Mouse (Mus musculus) WW6 (cell line): ENCODE results near the gene Snap47.

Source experiments
- DNase-seq: peaks from one replicate; pipeline ENCODE4 v3.0.0-alpha.2; 2013; ENCODE audit warnings: low read depth, low spot score

Snap47 gene

DNA sequence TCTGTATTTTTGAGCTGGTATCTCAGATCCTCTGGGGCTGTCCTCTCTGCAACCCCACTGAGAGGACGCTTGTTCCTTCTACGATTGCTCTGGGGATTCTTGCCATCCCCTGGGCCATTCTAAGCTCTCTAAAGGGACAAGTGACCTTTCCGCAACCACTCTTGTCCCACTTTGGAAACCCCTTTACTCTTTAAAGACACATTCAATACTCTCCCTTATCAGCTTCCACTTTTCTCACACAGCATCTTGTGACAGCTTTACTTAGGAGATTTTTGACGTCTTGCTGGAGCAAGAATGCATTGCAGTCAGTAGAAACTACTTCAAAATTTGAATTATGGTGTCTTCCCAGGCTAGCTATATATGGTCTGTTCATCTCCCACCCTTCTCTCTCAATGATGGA is at the start of gene Snap47:
Snap47 (minus strand) TSS at position 101 of the 400 bp plus-strand sequence.
- no peak for DNase-seq

DNA sequence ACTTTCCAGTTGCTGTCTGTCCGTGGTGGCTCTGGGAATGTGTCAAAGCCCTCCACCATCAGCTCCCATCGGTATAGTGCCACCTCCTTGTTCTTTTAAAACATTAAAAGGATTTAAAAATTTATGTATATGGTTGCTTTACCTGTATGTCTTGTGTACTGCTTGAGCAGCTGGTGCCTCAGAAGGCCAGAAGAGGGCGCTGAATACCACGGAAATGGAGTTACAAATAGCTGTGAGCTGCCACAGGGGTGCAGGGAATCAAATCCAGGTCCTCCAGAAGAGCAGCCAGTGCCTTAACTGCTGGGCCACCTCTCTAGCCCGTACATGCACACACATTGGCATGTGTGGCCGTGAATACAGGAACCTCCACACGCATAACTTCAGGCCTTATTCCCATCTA is 46.8 kb upstream of the Snap47 start:
- DNase-seq: no peak

DNA sequence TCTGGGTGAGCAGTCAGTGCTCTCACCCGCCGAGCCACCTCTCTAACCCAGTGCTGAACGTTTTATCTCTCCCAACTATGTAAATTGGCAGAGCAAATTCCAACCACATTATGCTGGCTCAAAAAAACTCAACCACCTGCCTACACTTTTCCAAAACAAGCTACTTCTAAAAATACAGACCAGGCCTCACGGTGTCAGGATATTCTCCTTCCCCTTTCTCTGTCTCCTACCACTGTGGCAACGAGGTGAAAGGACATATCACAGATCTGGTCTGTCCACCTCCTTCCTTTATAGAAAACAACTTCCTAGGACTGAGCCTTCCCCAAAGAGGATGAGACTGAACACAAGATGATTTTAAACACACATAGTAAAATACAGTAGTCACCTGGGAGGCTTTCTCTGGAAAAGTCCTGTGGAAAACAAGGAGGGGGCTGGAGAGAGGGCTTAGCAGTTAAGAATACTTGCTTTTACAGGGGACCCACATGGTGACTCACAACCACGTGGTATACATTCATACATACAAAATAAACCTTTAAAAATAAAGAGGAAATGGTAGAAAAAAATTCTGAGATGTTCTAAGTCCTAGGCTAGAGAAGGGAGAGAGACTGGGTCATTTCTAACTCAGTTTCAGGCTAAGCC is 45.8 kb upstream of the Snap47 start:
- no peak for DNase-seq

DNA sequence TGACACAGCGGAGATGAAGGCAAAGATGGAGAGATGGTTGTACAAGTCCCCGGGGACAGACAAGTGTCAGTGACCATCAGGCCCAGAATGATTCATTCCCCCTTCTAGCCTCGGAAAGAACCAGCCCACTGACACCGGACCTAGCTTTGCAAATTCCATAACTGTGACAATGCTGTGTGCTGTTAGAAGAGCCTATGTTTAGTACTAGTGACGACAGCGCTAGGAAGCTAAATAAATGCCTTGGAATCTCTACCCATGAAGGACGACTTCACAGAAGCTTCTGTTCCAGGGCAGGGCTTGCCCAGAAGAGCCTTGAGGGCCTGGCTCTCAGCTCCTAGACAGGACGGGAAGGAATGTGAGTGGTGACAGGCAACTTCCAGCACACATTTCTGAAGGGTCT is 35.2 kb upstream of the Snap47 start:
- no peak for DNase-seq

DNA sequence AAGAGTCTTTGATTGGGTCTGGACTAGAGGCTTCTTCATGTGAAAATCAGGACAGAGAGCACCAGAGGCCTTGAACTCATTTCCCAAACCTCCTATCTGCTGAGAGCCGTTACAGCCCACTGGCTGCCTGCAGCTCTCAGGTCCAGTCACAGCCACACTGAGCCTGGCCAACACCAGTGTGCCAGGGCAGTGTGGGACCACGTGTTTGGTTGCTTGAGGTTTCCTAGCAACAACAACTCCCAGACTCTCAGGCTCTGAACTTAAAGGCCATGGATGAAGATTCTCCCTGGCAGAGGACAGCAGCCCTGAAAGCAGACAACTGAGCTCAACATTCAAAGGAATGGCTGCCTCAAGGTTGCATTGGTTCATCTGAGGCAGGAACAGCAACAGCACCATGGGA is 34.7 kb upstream of the Snap47 start:
- no peak for DNase-seq

DNA sequence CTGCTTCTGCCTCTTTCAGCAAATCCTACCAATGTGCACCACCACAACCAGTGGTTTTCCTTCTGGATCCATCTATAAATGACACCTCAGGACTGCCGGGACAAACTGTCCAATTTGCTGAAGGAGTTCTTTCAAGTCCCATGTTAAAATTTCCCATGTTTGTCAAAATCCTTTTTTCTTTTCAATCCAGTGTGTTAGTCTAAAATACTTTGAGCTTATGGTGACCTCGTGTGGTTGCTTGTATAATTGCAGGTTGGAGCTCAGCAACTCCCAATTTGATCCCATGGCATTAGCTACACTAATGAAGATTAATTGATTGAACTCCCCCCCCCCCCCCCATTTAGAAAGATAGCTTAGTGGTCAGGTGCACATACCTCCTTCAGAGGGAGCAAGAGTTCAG is 32.2 kb upstream of the Snap47 start:
- DNase-seq: no peak

DNA sequence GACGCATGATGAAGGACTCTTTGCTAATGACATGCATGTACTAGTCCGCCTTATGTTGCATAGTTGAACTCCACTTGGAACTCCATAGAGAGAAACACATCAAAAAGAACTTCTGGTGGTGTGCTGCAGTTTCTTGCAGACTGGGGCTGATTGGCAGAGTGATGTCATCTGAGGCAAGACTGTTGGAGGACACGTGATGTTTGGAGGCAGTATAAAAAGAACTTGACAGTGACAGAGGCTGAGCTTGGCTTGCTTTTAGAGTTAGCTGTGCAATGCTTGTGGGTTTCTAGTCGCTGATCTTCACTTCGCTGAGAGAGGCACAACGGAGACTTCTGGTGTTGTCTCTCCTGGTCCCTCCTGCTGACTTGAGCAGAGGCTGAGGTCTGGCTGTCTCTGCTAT is 26.3 kb upstream of the Snap47 start:
- DNase-seq: no peak

DNA sequence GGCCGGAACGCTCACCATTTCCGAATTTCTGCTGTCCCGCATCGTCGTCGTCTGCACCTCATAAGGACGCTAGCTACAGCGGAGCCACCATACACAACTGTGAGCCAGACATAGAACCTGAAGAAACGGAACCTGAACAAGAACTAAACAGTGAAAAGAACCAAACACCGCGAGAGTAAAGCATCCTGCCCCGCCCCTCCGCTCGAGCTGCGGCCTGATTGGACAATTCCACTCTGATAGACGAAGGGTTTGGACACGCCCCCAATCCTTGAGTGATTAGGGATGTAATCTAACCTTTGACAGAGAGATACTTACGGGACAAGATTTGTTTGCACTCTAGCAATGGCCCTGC is 21.3 kb upstream of the Snap47 start, which contains the start of gene Zfp867:
Zfp867 (minus strand) TSS at position 149 of the 352 bp plus-strand sequence.
- DNase-seq: peak; percentile 90

DNA sequence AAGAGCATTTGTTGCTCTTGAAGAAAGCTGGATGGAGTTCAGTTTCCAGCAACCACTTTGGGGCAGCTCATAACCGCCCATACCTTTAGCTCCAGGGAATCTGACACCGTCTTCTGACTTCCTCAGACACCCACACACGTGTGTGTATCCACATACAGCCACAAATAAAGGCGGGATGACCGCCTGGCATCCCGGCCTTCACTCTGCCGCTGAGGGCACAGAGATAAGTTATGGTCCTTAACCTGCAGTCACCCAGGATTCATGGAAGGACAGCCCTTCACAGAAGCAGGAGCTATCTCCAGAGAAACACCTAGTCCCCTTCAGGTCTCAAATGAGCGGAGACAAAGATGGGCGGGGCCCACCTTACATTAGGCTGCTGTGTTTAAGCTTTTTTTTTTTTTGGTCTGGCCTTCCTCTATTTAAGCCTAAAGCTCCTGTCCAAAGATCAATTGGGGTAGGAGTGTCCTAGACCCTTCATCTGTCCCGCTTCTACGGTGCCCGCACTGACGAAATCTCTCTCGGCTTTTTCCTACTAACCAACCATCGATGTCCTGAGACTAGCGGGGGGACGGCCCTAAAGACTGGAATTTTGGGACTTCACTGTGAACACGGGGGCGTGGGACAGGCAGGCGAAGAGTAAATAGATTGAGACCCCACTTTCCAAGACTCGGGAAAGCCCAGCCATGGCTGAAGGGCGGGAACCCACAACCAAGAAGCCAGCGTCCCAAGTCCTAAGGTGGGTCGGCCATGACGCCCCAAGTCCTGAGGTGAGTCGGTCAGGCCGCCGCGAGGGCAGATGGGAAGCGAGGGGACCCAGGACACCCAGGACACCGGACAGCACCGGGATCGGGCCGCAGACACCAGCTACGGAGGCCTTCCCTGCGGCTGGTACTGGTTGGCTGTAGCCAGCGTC is 20.7 kb upstream of the Snap47 start:
- no peak for DNase-seq

DNA sequence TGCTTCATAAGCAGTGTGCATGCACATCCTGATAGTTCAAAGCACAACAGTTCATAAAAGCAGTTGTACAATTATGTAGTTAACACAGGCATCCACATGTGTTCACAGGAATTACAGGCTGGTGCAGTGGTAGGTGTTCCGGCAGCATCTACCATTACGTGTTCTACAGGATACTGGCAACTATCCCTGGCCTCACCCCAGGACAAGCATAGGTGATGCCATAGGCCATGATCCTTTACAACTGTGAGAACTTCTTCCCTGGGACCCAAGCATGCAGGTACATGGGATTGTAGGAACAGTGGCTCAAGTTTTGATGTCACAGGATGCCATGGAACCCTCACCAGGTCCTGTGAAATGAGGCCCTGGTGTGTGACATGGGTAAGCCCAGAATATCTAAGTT is 9.5 kb upstream of the Snap47 start:
- DNase-seq: no peak

DNA sequence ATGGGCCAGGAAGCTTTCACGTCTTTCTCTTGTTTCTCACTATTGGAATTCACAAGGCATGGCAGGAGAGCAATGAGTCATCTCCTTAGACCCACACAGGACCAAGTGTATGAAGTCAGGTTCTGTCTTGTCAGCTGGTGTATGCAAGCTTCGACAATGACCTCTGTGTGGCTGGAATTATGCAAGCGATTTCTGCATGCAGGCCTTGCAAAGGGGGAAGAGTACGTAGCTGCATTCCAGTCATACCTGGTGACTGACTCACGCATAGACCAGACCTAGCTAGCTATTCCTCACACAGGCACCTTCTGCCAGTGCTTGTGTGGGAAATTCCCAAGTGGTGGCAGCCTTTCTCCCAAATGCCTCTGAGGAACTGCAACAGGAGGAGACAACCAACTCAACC is 8.0 kb upstream of the Snap47 start:
- peak; percentile 34 for DNase-seq

DNA sequence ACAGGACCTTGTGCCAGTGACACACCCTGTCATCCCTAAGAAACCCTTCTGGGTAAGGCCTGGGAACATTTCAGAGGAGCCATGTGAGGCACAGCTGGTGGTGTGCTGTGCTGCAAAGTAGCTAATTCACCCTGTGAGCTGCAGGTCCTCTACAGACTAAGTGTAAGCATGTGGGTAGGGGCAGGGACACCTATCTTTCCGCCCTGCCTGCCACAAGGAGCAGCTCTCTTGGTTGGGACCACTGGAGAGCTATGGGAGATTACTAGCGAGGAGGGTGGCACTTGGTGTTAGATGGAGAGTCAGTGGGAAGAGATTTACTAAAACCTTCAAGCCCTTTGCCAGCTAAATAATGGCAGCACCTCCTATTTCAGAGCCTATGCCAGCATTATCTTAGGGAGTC is 5.9 kb upstream of the Snap47 start:
- DNase-seq: no peak

DNA sequence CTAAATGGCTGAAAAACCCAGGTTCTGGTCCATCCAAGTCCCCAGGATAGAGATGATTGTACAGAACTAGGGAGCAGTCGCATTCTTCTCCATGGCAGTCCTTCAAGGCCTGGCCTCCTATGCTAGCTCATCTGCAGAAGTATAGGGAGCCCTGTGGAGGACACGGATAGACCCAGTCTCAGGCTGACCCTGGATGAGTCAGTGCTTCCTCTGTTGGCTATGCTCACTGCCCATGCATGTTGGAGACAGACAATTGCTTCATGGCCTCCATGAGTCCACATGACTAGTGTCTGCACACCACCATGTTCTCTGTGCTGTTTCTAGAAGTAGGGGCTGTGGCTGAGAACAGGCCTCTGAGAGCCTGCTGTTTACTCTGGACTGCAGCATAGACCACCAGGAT is 5.4 kb upstream of the Snap47 start:
- no peak for DNase-seq

DNA sequence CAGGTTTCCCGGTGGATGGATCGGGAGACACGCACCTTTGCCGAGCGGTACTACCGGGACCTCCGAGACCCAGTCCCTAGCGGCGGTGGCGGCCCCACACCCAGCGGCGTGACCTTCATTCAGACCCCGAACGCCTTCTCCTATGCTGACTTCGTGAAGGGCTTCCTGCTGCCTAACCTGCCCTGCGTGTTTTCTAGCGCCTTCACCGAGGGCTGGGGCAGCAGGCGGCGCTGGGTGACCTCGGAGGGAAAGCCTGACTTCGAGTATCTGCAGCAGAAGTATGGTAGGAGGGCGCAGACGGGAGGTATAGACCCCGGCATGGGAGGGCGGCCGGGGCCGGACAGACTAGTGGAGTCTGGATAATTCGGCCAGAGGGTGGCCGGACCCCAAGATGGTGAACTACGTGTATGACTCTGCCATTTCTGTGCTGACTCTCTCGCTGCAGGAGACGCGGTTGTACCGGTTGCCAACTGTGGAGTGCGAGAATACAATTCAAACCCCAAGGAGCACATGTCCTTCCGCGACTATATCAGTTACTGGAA is 685 bp downstream of the Snap47 start:
- no peak for DNase-seq

DNA sequence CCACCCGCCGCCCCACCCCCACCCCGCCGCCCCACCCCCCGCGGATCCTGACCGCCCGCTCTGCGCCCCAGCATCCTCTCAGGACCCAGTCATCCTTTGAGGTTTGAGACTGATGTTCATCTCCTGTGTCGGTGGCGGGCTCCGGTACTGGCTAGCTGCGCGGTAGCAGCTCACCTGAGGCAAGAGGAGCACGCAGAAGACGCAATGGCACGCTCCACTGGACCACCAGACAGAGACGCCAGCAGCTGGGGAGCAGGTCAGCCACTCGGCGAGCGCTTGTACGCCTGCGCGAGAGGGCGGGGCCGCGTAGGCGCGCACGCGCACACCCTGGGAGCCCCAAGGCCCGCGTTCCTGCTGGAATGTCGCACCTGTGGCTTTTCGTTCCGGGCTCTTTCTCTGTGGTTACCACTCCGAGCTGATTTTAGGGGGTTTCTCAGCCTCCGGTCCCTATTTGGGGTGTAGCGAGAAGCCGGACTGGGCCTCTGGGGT is 1.2 kb downstream of the Snap47 start, which contains the start of gene Jmjd4:
Jmjd4 (plus strand) TSS at position 305 of the 489 bp plus-strand sequence.
- peak; percentile 94 for DNase-seq

DNA sequence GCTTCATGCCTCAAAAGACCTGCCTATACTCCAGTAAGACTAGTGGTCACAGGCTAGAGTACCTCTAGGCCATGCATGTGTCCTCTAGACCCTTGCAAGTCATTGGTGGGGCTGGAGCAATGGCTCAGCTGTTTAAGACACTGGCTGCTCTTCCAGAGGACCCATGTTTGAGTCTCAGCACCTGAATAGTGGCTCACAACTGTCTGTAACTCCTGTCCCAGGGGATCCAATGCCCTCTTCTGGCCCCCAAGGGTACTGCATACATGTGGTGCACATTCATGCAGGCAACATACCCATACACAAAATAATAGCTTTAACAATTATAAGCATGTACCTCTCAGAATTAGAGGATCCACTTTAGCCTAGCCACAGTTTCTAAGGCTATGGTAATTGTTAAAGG is 7.9 kb downstream of the Snap47 start:
- DNase-seq: no peak

DNA sequence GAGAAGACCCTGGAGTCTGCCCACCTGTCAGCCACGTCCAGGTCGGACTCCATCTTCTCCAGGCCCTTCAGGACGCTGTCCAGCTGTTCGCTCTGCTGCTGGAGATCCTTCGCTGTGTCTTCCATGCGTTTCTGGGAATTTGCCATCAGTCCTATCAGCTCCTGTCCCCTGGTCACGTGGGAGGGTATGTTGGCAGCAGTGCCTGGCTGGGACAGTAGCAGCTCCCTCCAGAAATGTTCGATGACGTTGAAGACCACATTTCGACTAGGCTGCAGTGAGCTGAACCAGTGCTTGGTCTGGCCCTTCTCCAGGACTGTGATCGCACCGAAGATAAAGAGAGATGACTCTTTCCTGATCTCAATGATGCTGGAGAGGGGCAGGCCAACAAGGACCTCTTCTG is 13.0 kb downstream of the Snap47 start:
- DNase-seq: no peak

DNA sequence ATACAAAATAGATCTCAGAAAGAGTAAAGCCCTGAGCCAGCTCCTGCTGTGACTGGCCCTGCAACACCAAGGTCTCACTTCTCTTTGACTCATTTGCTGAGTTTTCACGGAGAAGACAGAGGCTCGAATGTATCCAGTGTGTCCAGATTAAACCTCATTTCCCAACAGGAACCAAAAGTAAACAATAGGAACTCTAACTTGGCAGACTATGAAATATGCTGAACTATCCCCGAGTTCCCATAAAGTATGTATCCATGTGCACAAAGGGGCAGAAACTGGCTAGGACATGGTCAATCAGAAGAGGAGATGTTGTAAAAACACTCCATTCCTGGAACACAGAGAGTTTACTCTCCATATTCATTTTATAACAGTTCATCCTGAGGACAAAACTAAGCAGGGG is 18.7 kb downstream of the Snap47 start:
- no peak for DNase-seq

DNA sequence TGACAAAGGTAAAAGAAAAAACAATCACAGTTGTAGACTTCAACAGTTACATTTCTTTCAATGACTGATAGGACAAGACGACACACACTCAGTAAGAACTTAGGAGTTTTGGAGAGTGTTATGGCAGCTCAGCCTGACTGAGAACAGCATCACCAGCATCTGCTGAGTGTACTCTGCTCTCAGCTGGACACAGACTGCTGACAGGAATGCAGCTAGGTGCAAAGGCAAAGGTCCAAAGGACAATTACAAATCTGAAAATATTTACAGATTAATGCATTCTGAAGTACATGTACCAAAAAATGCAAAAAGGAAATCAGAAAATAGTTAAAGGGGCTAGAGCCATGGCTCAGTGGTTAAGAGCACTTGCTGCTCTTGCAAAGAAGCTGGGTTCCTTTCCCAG is 21.0 kb downstream of the Snap47 start:
- DNase-seq: no peak

DNA sequence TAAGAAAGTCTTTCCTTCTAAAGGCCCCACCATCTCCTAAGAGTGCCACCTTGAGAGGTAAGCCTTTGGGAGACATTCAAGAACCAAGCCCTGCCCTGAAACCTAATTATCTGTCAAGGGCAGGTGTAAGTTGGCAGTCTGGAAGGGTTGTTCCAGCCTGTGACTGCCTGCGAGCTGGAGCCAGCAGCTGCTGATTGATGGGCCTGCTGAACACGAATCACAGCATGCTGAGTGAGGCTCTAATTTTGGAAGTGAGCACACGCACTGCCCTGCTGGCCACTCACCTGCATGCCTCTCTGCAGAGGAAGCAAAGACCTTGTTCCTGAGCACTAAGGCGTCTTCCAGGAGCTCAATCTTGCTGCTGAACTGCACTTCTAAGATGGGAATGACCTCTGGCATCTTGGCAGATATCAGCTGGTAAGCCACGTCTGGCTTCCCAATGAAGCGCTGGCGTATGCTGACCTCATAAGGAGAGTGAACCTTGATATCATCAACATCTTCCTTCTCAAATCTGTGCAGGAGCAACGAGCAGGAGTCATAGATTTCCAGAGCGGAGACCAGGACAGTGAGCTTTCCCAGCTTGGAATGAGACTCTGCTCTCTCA is 22.8 kb downstream of the Snap47 start:
- DNase-seq: no peak

DNA sequence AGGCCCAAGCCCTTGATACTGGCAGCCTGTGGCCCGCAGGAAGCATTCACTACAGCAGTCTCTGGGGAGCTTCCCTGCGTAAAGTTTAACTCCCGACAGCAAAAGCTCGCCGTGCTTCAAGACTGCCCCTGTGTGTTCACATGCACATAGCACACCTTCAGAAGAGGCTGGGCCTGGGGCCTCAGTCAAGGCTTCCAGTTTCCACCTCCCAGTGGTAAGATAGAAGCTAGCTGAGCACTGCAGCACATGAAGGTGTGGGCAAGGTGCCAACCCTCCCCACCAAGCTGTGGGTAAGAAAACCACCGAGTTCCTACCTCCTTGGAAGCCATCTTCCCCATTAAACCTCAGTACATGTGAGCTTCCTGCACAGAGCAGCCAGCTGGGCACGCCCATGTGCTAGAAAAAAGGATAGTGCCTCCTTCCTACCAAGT is 25.3 kb downstream of the Snap47 start:
- no peak for DNase-seq

DNA sequence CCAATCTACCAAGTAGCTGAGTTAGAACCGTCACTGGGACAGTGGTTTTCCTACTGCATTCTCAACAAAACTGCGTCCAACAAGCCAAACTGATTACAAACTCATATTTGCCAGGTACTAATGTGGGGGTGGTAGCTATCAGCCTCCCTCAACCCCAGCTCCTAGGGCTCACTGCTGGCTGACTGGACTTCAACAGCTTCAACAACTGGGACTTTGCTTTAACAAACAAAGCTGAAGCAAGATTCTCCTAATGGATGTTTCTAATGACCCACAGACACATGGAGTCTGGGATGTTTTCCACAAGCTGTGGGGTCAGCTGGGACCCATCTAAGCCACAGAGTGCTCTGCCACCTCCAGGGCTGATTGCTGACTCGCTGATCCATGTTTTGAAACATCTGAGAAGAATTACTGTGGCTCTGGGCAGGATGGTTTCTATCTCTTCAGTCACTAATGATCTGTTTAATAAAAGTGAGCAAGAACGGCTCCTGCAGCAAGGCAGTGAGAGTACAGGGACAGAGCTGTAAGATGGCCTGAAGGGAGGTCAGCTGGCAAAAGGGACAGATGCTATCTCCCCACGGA is 27.9 kb downstream of the Snap47 start:
- DNase-seq: no peak
